Mouse (Mus musculus) ES-Bruce4 (cell line): ENCODE data around the gene Med19. TPM values are rescaled to one million over a fixed set of nuclear protein-coding genes. Genes with fewer than 3 reads are reported as not detected.

Experiments used
- H3K27ac ChIP-seq: 2 replicates; pipeline ENCODE4 v1.5.1; 2012; ENCODE audit warnings: low read length, inconsistent platforms; ENCODE audit not compliant: insufficient read depth
- H3K27me3 ChIP-seq: 2 replicates; pipeline ENCODE4 v1.6.1; 2012; ENCODE audit warnings: mild to moderate bottlenecking, low read length, inconsistent platforms; ENCODE audit not compliant: control insufficient read depth, poor library complexity, insufficient read depth, severe bottlenecking
- H3K36me3 ChIP-seq: 2 replicates; pipeline ENCODE4 v1.6.1; 2012; ENCODE audit warnings: inconsistent platforms, mild to moderate bottlenecking, low read length, moderate library complexity; ENCODE audit not compliant: control insufficient read depth, poor library complexity, insufficient read depth, severe bottlenecking
- H3K4me1 ChIP-seq: one replicate; pipeline ENCODE4 v1.8.1; 2011; ENCODE audit warnings: low read length; ENCODE audit not compliant: control insufficient read depth, insufficient read depth
- H3K4me3 ChIP-seq: 2 replicates; pipeline ENCODE4 v1.5.1; 2011; ENCODE audit warnings: low read depth, mild to moderate bottlenecking, low read length
- H3K9ac ChIP-seq: 2 replicates; pipeline ENCODE4 v1.6.1; 2012; ENCODE audit warnings: low read depth, mild to moderate bottlenecking, inconsistent platforms; ENCODE audit not compliant: poor library complexity, severe bottlenecking
- H3K9me3 ChIP-seq: replicated peaks from 2 replicates; pipeline ENCODE4 v1.6.1; 2012; ENCODE audit warnings: mild to moderate bottlenecking, low read length, inconsistent platforms; ENCODE audit not compliant: control insufficient read depth, poor library complexity, insufficient read depth, severe bottlenecking
- CTCF ChIP-seq: IDR thresholded peaks from one replicate; pipeline ENCODE4 v1.8.1; 2011; ENCODE audit warnings: low read depth, low read length
- EP300 ChIP-seq: IDR thresholded peaks from 2 replicates; pipeline ENCODE4 v1.6.1; 2011; ENCODE audit warnings: low read depth, low read length; ENCODE audit not compliant: insufficient read depth
- POLR2A ChIP-seq: IDR thresholded peaks from one replicate; pipeline ENCODE4 v1.8.1; 2011; ENCODE audit warnings: low read length; ENCODE audit not compliant: insufficient read depth
- polyA plus RNA-seq: library from polyadenylated mRNA; stranded (reverse); fragments of >200 nt; gene quantifications from 2 replicates; pipeline ENCODE4 v1.2.4, GENCODE M21; 2011; ENCODE audit warnings: low read depth; ENCODE audit not compliant: missing spikeins, insufficient read depth, insufficient read length

The Med19 gene
- polyA plus RNA-seq = 66.1 and 66.6 TPM in 2 replicates

DNA sequence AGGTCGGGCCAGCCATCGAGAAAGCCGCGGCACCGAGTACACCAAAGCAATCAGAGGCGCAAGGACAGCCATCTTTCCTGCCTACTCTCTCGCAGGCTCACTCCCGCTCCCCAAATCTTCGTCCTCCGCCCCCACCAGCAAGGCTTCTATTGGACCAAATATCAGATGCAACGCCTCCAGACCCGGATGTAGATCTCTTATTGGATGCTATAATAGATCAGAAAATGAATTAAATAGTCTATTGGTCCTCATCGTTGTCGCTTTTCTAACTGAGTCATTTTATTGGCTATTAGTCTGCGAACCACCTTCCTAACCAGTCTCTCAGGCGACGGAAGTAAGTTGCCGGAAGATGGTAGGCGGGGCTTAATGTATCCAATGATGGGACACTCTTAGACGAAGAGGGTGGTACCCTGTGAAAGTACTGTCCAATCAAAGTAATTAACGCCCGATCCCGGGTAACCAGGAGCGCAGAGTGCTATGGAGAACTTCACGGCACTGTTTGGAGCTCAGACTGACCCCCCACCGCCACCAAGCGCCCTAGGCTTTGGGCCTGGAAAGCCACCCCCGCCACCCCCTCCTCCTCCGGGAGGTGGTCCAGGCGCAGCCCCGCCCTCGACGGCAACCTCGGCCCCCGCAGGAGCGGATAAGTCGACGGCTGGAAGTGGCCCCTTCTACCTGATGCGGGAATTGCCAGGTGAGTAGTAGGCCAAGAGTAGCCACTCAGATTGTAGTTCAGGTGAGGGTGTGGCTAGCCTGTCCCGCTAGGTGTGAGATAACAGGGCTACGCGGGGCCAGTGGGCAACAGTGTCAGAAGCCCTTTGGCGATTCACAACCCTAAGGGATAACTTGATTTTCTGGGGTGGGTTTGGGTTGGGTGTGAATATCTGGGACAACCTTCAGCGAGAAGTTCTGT lies at the start of gene Med19, which contains the start of gene Gm28635:
Gene Med19 (plus strand): TSS at position 435 of the 913 bp plus-strand sequence.
Gene Gm28635 (minus strand): TSS at position 74 of the 913 bp plus-strand sequence.
- peak within 1 kb of the TSS; percentile 98 for H3K4me3 ChIP-seq
- TF ChIP-seq EP300 = no peak
- peak; percentile 48 for TF ChIP-seq POLR2A
- no peaks in the 10 kb centered on the region for H3K27me3 ChIP-seq
- H3K27ac ChIP-seq = peak within 1 kb of the TSS; percentile 51; the same call in 1 of the 2 replicates
- H3K4me1 ChIP-seq = no peaks in the 10 kb centered on the region
- H3K36me3 ChIP-seq = peaks cover 37% of the 10 kb centered on the region
- peak within 1 kb of the TSS; percentile 85 for H3K9ac ChIP-seq
- H3K9me3 ChIP-seq = no peaks in the 10 kb centered on the region

DNA sequence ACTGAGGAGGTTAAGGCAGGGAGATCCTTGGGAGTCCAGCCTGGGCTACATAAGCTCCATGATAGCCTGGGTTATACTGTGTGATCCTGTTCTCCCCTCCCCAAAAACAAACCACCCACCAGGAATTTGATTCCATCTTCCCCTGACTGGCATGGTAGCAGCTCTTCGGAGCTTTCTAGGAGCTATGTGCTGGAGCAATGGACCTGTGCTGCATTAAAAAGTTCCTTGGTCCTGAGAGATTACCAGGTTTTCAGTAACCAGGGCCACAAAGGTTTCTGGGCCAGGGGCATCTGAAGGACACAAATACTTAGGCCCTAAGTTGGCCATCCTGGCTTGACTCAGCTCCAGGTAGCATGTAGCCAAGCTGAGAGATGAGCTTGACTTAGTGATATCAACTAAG lies 46.2 kb upstream of the Med19 start:
- Histone ChIP-seq H3K27me3 (no peaks in the 10 kb centered on the region), H3K9ac (no peak overlapping the region), H3K27ac (peak overlapping the region; percentile 90), H3K4me1 (peaks cover 2% of the 10 kb centered on the region), H3K4me3 (no peak overlapping the region), H3K36me3 (peaks cover 5% of the 10 kb centered on the region), H3K9me3 (no peaks in the 10 kb centered on the region)
- TF ChIP-seq POLR2A (no peak), EP300 (no peak), CTCF (no peak)

DNA sequence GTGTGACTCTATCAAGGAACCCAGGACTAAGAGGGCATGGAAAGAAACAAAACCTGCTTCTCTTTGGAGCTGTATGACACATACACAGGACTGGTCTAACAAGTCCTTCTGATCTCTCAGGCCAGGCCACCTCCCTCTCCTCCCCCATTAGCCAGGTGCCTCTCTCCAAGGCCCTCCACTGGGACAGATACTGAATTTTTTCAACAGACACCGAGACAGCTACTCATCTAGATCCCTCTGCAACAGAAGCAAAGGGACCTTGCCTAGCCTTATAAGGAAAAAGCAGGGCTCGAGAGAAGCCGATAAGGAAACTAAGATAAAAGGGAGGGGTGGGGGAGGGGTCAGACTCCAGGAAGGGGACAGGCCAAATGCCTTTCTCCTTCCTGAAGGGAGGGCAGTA lies 45.2 kb upstream of the Med19 start:
- Histone ChIP-seq H3K9me3 (no peaks in the 10 kb centered on the region), H3K4me1 (peaks cover 2% of the 10 kb centered on the region), H3K36me3 (peaks cover 5% of the 10 kb centered on the region), H3K9ac (peak overlapping the region; percentile 48), H3K27ac (peak overlapping the region; percentile 90), H3K27me3 (no peaks in the 10 kb centered on the region), H3K4me3 (peak overlapping the region; percentile 17; the same call in 1 of the 2 replicates)
- TF ChIP-seq POLR2A (no peak), CTCF (no peak), EP300 (no peak)

DNA sequence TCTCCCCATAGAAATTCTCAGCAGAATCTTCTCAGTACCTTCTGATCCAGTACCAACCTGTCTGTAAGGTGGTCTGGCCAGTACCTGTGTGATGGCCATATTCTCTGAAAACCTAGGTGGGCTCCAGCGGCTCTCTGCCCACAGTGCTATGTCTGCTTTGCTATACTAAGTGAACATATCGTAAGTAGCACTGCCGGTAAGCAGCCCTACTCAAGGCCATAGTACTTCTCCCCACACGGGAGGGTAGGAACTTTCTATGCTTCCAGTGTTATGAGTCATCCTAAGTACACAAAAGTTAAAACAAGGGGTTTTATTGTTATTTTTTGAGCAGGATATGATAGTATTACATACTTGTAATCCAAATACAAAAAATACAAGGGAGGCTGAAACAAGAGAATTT lies 44.2 kb upstream of the Med19 start:
- no peaks in the 10 kb centered on the region for H3K27me3 ChIP-seq
- H3K4me1 ChIP-seq = peaks cover 2% of the 10 kb centered on the region
- H3K27ac ChIP-seq = peak overlapping the region; percentile 76
- H3K36me3 ChIP-seq = peaks cover 3% of the 10 kb centered on the region; the same call in 1 of the 2 replicates
- 0 out of 2 replicates have a peak overlapping the region, but pooled peaks have one; percentile 48 for H3K9ac ChIP-seq
- H3K4me3 ChIP-seq = 0 out of 2 replicates have a peak overlapping the region, but pooled peaks have one; percentile 33
- TF ChIP-seq CTCF = no peak
- no peak for TF ChIP-seq POLR2A
- no peak for TF ChIP-seq EP300
- H3K9me3 ChIP-seq = no peaks in the 10 kb centered on the region

DNA sequence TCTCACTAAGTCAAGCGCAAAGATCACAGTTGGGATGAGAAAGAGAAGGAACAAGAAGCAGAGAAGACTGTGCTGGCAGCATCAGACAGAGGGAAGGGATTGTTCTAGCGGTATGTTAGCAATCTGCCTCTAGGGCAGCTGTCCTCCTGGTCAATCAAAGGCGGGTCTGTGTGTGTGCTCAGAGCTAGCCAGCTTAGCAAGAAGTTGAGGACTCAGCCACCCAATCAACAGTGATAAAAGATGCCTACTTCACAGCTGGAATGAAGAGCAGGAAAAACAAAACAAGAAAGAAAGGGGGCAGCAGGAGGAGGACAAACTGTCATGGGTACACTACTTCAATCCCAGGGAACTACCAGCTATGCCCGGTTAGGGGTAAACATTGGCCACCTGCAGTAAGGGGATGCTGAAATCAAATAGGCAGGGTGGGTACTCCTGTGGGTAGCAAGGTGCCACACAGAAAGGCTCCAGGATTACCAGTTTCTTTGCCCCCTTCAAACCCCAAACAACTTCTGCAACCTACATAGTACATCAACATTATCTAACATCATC lies 43.2 kb upstream of the Med19 start:
- Histone ChIP-seq H3K9ac (no peak overlapping the region), H3K4me3 (no peak overlapping the region), H3K4me1 (peaks cover 2% of the 10 kb centered on the region), H3K27me3 (no peaks in the 10 kb centered on the region), H3K27ac (peak overlapping the region; percentile 89), H3K9me3 (no peaks in the 10 kb centered on the region), H3K36me3 (no peaks in the 10 kb centered on the region; the same call in 1 of the 2 replicates)
- no peak for TF ChIP-seq POLR2A
- TF ChIP-seq EP300 = peak; percentile 70; the same call in 1 of the 2 replicates
